Comparison of ENCODE assay signal across 30 mouse cellular contexts in genomic region chr6:31208224-31208623, GRCm38 (mm10).
DNase-seq lines count a peak whose midpoint lies in the region.
"Had no signal": no experiment of that assay in that cellular context is flagged by ENCODE, and none has a peak within 500 bp of the region (broad histone marks: within the 10 kb centered on the region; RNA-seq: fewer than 3 reads in every experiment).

No protein-coding gene starts in this region.

- H3K27ac ChIP-seq in brown adipose tissue, adult 24 weeks (replicated peaks; ENCODE audit: low read depth, low read length): peak overlapping the region; percentile 54; the same call in 1 of the 2 replicates
- H3K27ac ChIP-seq in macrophage: peak overlapping the region; percentile 79; the same call in 1 of the 2 replicates
- H3K27ac ChIP-seq in heart, embryonic 10.5 days: no peak overlapping the region
- H3K27ac ChIP-seq: embryonic facial prominence, embryonic 12.5 days; heart, embryonic 15.5 days; intestine, embryonic 15.5 days; limb, embryonic 10.5 days; limb, embryonic 15.5 days; liver, embryonic 15.5 days; lung, embryonic 15.5 days; midbrain, embryonic 10.5 days; midbrain, embryonic 15.5 days; neural tube, embryonic 12.5 days had no signal

- H3K27me3 ChIP-seq in splenic B cell, adult 2 months (ENCODE audit: control insufficient read depth, insufficient read depth, low read length, poor library complexity, severe bottlenecking): no peaks in the 10 kb centered on the region
- H3K27me3 ChIP-seq in heart, embryonic 10.5 days (ENCODE audit: insufficient read depth, poor library complexity, severe bottlenecking): no peaks in the 10 kb centered on the region
- H3K27me3 ChIP-seq: CH12.LX; embryonic facial prominence, embryonic 12.5 days; heart, embryonic 15.5 days; intestine, embryonic 15.5 days; lung, embryonic 15.5 days; midbrain, embryonic 15.5 days; neural tube, embryonic 12.5 days had no signal

- 10% methylated on average over 4 of the region's 6 CpGs for WGBS in macrophage (ENCODE audit: missing documents)
- 87% methylated on average over 6 of the region's 6 CpGs for WGBS in heart, embryonic 10.5 days

- H3K9me3 ChIP-seq in heart, embryonic 10.5 days: no peaks in the 10 kb centered on the region
- H3K9me3 ChIP-seq: embryonic facial prominence, embryonic 12.5 days; heart, embryonic 15.5 days; intestine, embryonic 15.5 days; limb, embryonic 10.5 days; limb, embryonic 15.5 days; liver, embryonic 15.5 days; lung, embryonic 15.5 days; midbrain, embryonic 10.5 days; midbrain, embryonic 15.5 days; neural tube, embryonic 12.5 days had no signal

- H3K79me2 ChIP-seq in macrophage (ENCODE audit: inconsistent target): peaks cover 92% of the 10 kb centered on the region

- H3K4me3 ChIP-seq in brown adipose tissue, adult 24 weeks (ENCODE audit: insufficient read depth, low read depth, low read length): no peak overlapping the region
- H3K4me3 ChIP-seq in macrophage (ENCODE audit: inconsistent target): no peak overlapping the region
- no peak overlapping the region for H3K4me3 ChIP-seq in heart, embryonic 10.5 days
- H3K4me3 ChIP-seq: embryonic facial prominence, embryonic 12.5 days; heart, embryonic 15.5 days; intestine, embryonic 15.5 days; limb, embryonic 10.5 days; limb, embryonic 15.5 days; liver, embryonic 15.5 days; lung, embryonic 15.5 days; midbrain, embryonic 10.5 days; midbrain, embryonic 15.5 days; neural tube, embryonic 12.5 days had no signal

- H3K4me1 ChIP-seq in brown adipose tissue, adult 24 weeks (ENCODE audit: control insufficient read depth, insufficient read depth, insufficient read length, low read length): peaks cover 42% of the 10 kb centered on the region
- no peaks in the 10 kb centered on the region for H3K4me1 ChIP-seq in heart, embryonic 10.5 days
- H3K4me1 ChIP-seq: embryonic facial prominence, embryonic 12.5 days; heart, embryonic 15.5 days; intestine, embryonic 15.5 days; limb, embryonic 10.5 days; limb, embryonic 15.5 days; liver, embryonic 15.5 days; lung, embryonic 15.5 days; midbrain, embryonic 10.5 days; midbrain, embryonic 15.5 days; neural tube, embryonic 12.5 days had no signal

- DNase-seq in heart, adult 11 months: peak; percentile 88
- no peak for DNase-seq in heart, adult 9 months (ENCODE audit: low spot score in 2 of 2)
- peak; percentile 57 for DNase-seq in splenic B cell, adult 2 months (ENCODE audit: low read depth, low spot score)
- no peak for DNase-seq in ovary, postnatal 14 days (ENCODE audit: low spot score)
- DNase-seq in heart, embryonic 10.5 days (ENCODE audit: low spot score): no peak
- DNase-seq: adrenal gland, adult 2 months; adrenal gland, postnatal 36 days; cerebellum, adult 8-10 months; cerebellum, postnatal 36 days; embryo, embryonic 11 days; gastrocnemius, postnatal 36 days; kidney, adult 9 months; kidney, postnatal 14 days; layer of hippocampus, adult 9-11 months; right cerebral cortex, postnatal 14 days; thymus, adult 2 months; thymus, postnatal 36 days had no signal

- H3K36me3 ChIP-seq in macrophage (ENCODE audit: inconsistent target): no peaks in the 10 kb centered on the region
- H3K36me3 ChIP-seq in splenic B cell, adult 2 months (ENCODE audit: control insufficient read depth, insufficient read depth, low read length, poor library complexity, severe bottlenecking): 0 out of 2 replicates have a peak, but pooled peaks cover 2% of the 10 kb centered on the region
- no peaks in the 10 kb centered on the region for H3K36me3 ChIP-seq in heart, embryonic 10.5 days
- H3K36me3 ChIP-seq: embryonic facial prominence, embryonic 12.5 days; heart, embryonic 15.5 days; intestine, embryonic 15.5 days; limb, embryonic 10.5 days; limb, embryonic 15.5 days; liver, embryonic 15.5 days; lung, embryonic 15.5 days; midbrain, embryonic 10.5 days; midbrain, embryonic 15.5 days; neural tube, embryonic 12.5 days had no signal

Comparison
In these comparisons a context has a peak if more than half of its experiments do, and no peak if none do; other contexts are left out.
1. DNase-seq: peak in heart, adult 11 months (single experiment) and splenic B cell, adult 2 months (single experiment); none in heart, adult 9 months (0 of 2), ovary, postnatal 14 days (single experiment) and heart, embryonic 10.5 days (single experiment).